Mouse (Mus musculus) CD8-positive naive resting alpha-beta T cell, adult 2 months (primary cell): ENCODE results near the gene Atn1.

Experiments used
- DNase-seq, 2 experiments: peaks; one replicate each; pipeline ENCODE4 v3.0.0; 2022; ENCODE audit warnings: low read depth in 2 of 2, low spot score in 2 of 2

The Atn1 gene

GRCm38 (mm10) chr6:124711824-124712782 lies 44.2 kb downstream of the Atn1 start, which contains the start of the genes Emg1 and Phb2:
Gene Emg1, minus strand, starts transcription at chr6:124712178.
Gene Phb2, plus strand, starts transcription at chr6:124712336.
- peak; percentile 96 to 98 for DNase-seq

GRCm38 (mm10) chr6:124708289-124708889 lies 47.9 kb downstream of the Atn1 start:
- no peak for DNase-seq

GRCm38 (mm10) chr6:124706061-124706627 lies 50.2 kb downstream of the Atn1 start:
- DNase-seq, result no peak

- DNase-seq, result no peak
Observed at GRCm38 (mm10) chr6:124704417-124704816, 51.9 kb downstream of the Atn1 start.

- DNase-seq, result no peak
Observed at GRCm38 (mm10) chr6:124703789-124704188, 52.5 kb downstream of the Atn1 start.

- peak; percentile 70 to 83 for DNase-seq
Observed at GRCm38 (mm10) chr6:124702784-124703103, 53.6 kb downstream of the Atn1 start.

GRCm38 (mm10) chr6:124702102-124702783 lies 54.1 kb downstream of the Atn1 start:
- no peak for DNase-seq

GRCm38 (mm10) chr6:124701338-124701737 lies 55.0 kb downstream of the Atn1 start:
- peak in 1 of 2 experiments; percentile 22 for DNase-seq

- no peak for DNase-seq
Observed at GRCm38 (mm10) chr6:124699962-124700610, 56.2 kb downstream of the Atn1 start.

- DNase-seq, result no peak
Observed at GRCm38 (mm10) chr6:124699366-124699765, 57.0 kb downstream of the Atn1 start.

GRCm38 (mm10) chr6:124698751-124699150 lies 57.6 kb downstream of the Atn1 start:
- no peak for DNase-seq

GRCm38 (mm10) chr6:124696441-124697150 lies 59.7 kb downstream of the Atn1 start:
- no peak for DNase-seq

GRCm38 (mm10) chr6:124694166-124694955 lies 62.0 kb downstream of the Atn1 start:
- DNase-seq, result peak; percentile 70 to 72

GRCm38 (mm10) chr6:124693243-124693981 lies 62.9 kb downstream of the Atn1 start:
- no peak for DNase-seq
